Mouse (Mus musculus): Measurements from ENCODE around the gene Lman1l. TPM values are rescaled to one million over a fixed set of nuclear protein-coding genes. Genes with fewer than 3 reads are reported as not detected.

Gene Lman1l
- polyA plus RNA-seq, 1 experiment from 2014 or later: not detected

DNA sequence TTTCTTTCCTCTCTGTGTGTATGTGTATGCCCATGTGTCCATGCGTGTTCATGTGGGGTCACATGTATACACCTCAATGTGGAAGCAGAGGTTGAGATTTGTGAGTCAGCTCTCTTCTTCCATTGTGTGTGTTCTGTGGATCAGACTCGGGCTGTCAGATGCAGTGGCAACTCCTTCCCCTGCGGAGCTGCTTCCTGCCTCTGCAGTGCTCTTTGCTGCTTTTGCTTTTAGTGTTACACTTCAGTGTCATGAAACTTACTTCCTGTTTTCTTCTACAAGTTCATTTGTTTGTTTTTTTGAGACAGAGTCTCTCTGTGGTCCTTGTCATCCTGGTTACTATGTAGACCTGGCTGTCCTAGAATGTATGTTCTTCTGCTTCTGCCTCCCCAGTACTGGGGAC is 35.6 kb downstream of the Lman1l start:
- H3K9me3 ChIP-seq (ENCODE audit: control insufficient read depth, low read length): no peaks in the 10 kb centered on the region
- H3K9ac ChIP-seq (replicated peaks; ENCODE audit: low read depth, low read length): no peak overlapping the region
- WGBS: 88% methylated on average over 3 of the region's 3 CpGs
- H3K4me2 ChIP-seq (ENCODE audit: low read depth, low read length): no peak overlapping the region
- ATAC-seq (ENCODE audit: low read depth): no peak
- peaks cover 63% of the 10 kb centered on the region for H3K36me3 ChIP-seq (ENCODE audit: control insufficient read depth, insufficient read depth, low read length)
- H3K4me1 ChIP-seq (ENCODE audit: control insufficient read depth, insufficient read depth, low read length): no peaks in the 10 kb centered on the region; the same call in 1 of the 2 replicates
- no peak overlapping the region for H3K4me3 ChIP-seq (ENCODE audit: low read depth, low read length)
- no peak overlapping the region for H3K27ac ChIP-seq (ENCODE audit: low read depth, low read length)
- no peaks in the 10 kb centered on the region for H3K27me3 ChIP-seq (ENCODE audit: control insufficient read depth, insufficient read depth, low read length)

DNA sequence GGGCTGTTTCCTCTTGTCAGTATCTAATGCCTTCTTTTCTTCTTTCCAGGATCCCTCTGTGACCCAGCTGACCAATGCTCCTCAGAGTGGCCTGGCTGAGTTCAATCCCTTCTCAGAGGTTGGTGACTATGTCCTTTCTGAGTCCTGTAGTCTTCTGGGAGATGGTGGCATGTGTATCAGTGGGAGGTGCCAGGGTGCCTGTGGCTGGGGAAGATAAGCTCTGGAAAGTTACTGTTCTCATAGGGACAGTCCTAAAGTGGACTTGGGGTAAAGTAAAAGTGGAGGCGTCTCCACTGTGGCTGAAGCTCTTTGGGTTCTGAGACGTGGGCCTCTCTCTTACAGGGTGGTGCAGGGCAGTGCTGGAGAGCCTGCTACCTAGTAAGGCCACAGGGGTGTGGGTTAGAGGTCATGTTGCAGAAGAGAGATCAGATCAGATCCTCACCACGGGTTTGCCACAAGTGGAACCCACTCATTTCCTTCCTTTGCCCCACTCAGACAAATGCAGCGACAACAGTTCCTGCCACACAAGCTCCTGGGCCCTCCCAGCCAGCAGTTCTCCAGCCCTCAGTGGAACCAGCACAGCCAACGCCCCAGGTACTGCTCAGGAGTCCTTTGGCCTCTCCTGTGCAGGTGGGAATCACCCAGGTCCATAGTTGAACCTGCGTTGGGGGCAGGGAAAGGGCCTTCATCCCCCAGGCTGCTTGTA is 43.3 kb downstream of the Lman1l start:
- 90% methylated on average over 6 of the region's 6 CpGs for WGBS
- peaks cover 42% of the 10 kb centered on the region for H3K36me3 ChIP-seq (ENCODE audit: control insufficient read depth, insufficient read depth, low read length)
- no peak for ATAC-seq (ENCODE audit: low read depth)

DNA sequence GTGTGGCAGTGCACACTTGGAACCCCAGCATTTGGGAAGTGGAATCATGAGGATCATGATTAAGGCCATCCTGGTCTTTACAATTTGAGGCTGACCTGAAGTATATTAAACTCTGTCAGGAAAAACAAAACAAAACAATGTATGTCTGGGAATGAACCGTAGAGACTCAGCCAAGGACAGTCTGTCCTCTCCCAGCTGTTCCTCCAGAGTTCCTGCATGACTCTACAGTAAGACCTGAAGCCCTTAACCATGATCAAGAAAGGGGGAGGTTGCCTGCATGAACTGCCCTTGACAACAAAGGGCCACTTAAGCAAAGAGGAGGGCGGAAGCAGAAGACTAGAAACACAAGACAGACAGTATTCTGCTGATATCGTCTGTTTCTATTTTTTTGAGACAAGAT is 45.0 kb downstream of the Lman1l start:
- H3K36me3 ChIP-seq (ENCODE audit: control insufficient read depth, insufficient read depth, low read length): peaks cover 25% of the 10 kb centered on the region
- H3K27ac ChIP-seq (ENCODE audit: low read depth, low read length): no peak overlapping the region
- no peak overlapping the region for H3K9ac ChIP-seq (replicated peaks; ENCODE audit: low read depth, low read length)
- H3K4me3 ChIP-seq (ENCODE audit: low read depth, low read length): no peak overlapping the region
- no peak for ATAC-seq (ENCODE audit: low read depth)
- no peaks in the 10 kb centered on the region for H3K9me3 ChIP-seq (ENCODE audit: control insufficient read depth, low read length)
- no peaks in the 10 kb centered on the region for H3K27me3 ChIP-seq (ENCODE audit: control insufficient read depth, insufficient read depth, low read length)
- H3K4me1 ChIP-seq (ENCODE audit: control insufficient read depth, insufficient read depth, low read length): no peaks in the 10 kb centered on the region
- no peak overlapping the region for H3K4me2 ChIP-seq (ENCODE audit: low read depth, low read length)
- WGBS: 86% methylated on average over 3 of the region's 3 CpGs

More for the DNA sequence above, 43.3 kb downstream of the Lman1l start:
- H3K4me3 ChIP-seq (ENCODE audit: low read depth, low read length): no peak overlapping the region
- no peaks in the 10 kb centered on the region for H3K9me3 ChIP-seq (ENCODE audit: control insufficient read depth, low read length)
- no peak overlapping the region for H3K4me2 ChIP-seq (ENCODE audit: low read depth, low read length)
- no peak overlapping the region for H3K27ac ChIP-seq (ENCODE audit: low read depth, low read length)
- no peaks in the 10 kb centered on the region for H3K27me3 ChIP-seq (ENCODE audit: control insufficient read depth, insufficient read depth, low read length)
- no peak overlapping the region for H3K9ac ChIP-seq (replicated peaks; ENCODE audit: low read depth, low read length)
- H3K4me1 ChIP-seq (ENCODE audit: control insufficient read depth, insufficient read depth, low read length): no peaks in the 10 kb centered on the region

DNA sequence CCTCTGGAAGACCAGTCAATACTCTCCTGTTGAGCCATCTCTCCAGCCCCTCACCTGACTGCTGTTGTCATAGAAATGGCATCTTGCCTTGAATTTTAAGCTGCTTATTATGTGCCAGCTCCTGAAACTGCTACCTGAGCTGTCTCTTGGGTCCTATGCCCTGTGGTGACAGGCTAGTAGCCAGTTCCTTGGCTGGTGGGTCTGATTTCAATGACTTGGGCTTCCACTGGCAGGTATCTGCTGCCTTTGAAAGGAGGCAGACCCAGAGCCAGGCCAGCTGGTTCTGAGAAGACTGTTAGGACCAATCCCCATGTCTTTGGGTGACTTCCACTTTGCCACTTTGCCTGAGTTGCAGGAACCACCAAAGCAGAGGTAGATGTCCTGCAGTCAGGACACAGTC is 46.2 kb downstream of the Lman1l start:
- Histone ChIP-seq H3K27me3 (ENCODE audit: control insufficient read depth, insufficient read depth, low read length) (no peaks in the 10 kb centered on the region), H3K9me3 (ENCODE audit: control insufficient read depth, low read length) (no peaks in the 10 kb centered on the region), H3K4me2 (ENCODE audit: low read depth, low read length) (no peak overlapping the region), H3K9ac (replicated peaks; ENCODE audit: low read depth, low read length) (no peak overlapping the region), H3K4me3 (ENCODE audit: low read depth, low read length) (no peak overlapping the region), H3K27ac (ENCODE audit: low read depth, low read length) (no peak overlapping the region), H3K36me3 (ENCODE audit: control insufficient read depth, insufficient read depth, low read length) (peaks cover 15% of the 10 kb centered on the region; the same call in 1 of the 2 replicates), H3K4me1 (ENCODE audit: control insufficient read depth, insufficient read depth, low read length) (no peaks in the 10 kb centered on the region)
- ATAC-seq (ENCODE audit: low read depth): no peak

DNA sequence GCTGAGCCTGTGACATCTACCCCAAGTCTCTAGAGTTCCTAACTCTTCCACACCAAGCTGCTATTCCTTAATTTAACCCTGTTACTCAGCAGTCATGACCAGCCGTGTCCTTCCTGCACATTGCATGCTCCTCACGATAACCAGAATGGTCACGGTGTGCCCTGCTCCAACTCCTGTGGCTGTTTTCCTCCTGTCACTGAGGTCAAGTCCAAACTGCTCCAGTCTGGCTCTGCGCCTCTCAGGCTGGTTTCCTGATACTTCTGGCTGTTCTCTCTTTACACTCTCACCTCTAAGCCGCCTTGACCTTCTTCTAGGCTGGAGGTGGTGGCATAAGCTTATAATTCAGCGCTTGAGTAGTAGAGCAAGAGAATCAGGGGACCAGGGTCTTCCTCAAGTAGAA is 52.1 kb downstream of the Lman1l start:
- H3K27ac ChIP-seq (ENCODE audit: low read depth, low read length): no peak overlapping the region
- peaks cover 10% of the 10 kb centered on the region for H3K4me1 ChIP-seq (ENCODE audit: control insufficient read depth, insufficient read depth, low read length)
- no peak for ATAC-seq (ENCODE audit: low read depth)
- no peak overlapping the region for H3K4me2 ChIP-seq (ENCODE audit: low read depth, low read length)
- WGBS: 94% methylated on average over 6 of the region's 6 CpGs
- no peak overlapping the region for H3K9ac ChIP-seq (replicated peaks; ENCODE audit: low read depth, low read length)
- H3K36me3 ChIP-seq (ENCODE audit: control insufficient read depth, insufficient read depth, low read length): peaks cover 11% of the 10 kb centered on the region; the same call in 1 of the 2 replicates
- no peaks in the 10 kb centered on the region for H3K27me3 ChIP-seq (ENCODE audit: control insufficient read depth, insufficient read depth, low read length)
- no peaks in the 10 kb centered on the region for H3K9me3 ChIP-seq (ENCODE audit: control insufficient read depth, low read length)
- no peak overlapping the region for H3K4me3 ChIP-seq (ENCODE audit: low read depth, low read length)

DNA sequence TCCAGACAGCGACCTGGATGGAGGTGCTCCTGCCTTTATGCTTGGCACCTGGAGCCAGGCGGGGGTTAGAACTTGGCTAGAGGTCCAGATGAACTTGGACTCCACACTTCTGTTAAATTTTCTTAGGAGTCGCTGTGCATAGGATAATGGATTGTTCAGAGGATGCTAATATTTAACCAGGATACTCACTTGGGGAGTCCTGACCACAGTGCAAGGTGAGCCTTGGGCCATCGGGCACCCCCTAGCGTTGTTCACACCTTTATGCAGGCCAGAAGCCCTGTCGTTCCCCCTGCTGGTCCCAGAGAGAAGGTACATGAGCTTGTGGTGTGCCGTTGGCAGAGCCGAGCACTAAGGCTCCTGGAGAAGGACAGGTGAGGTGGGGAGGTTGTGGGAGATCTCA is 53.7 kb downstream of the Lman1l start:
- H3K4me3 ChIP-seq (ENCODE audit: low read depth, low read length): no peak overlapping the region
- no peak overlapping the region for H3K9ac ChIP-seq (replicated peaks; ENCODE audit: low read depth, low read length)
- peaks cover 11% of the 10 kb centered on the region; the same call in 1 of the 2 replicates for H3K36me3 ChIP-seq (ENCODE audit: control insufficient read depth, insufficient read depth, low read length)
- no peak overlapping the region for H3K27ac ChIP-seq (ENCODE audit: low read depth, low read length)
- H3K9me3 ChIP-seq (ENCODE audit: control insufficient read depth, low read length): no peaks in the 10 kb centered on the region
- WGBS: 69% methylated on average over 8 of the region's 8 CpGs
- no peaks in the 10 kb centered on the region for H3K27me3 ChIP-seq (ENCODE audit: control insufficient read depth, insufficient read depth, low read length)
- no peak for ATAC-seq (ENCODE audit: low read depth)
- peaks cover 13% of the 10 kb centered on the region for H3K4me1 ChIP-seq (ENCODE audit: control insufficient read depth, insufficient read depth, low read length)
- H3K4me2 ChIP-seq (ENCODE audit: low read depth, low read length): no peak overlapping the region

DNA sequence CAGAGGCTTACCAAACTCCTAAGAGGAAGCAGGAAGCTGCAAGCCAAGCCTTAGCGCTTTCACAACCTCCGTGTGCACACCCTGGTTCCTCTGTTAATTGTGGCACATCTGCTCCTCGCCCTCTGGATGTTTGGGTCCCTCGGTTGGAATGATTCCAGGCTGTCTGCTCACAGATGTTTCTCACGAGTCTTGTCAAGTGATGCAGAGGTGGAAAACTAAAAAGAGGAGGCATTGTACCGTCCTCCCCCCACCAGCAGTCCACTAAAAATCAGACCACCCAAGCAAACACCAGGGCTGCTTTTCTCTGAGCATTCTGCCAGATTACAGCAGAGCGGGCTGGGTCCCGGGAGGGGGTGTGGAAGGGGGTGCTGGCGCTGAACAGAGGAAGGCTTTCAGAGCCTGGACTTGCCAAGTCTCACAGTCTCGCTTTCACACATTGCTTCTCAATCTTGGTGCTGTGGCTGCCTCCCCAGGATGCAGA is 54.8 kb downstream of the Lman1l start:
- no peak overlapping the region for H3K4me2 ChIP-seq (ENCODE audit: low read depth, low read length)
- no peaks in the 10 kb centered on the region for H3K27me3 ChIP-seq (ENCODE audit: control insufficient read depth, insufficient read depth, low read length)
- peaks cover 11% of the 10 kb centered on the region; the same call in 1 of the 2 replicates for H3K36me3 ChIP-seq (ENCODE audit: control insufficient read depth, insufficient read depth, low read length)
- peaks cover 20% of the 10 kb centered on the region for H3K4me1 ChIP-seq (ENCODE audit: control insufficient read depth, insufficient read depth, low read length)
- H3K4me3 ChIP-seq (ENCODE audit: low read depth, low read length): no peak overlapping the region
- ATAC-seq (ENCODE audit: low read depth): no peak
- 45% methylated on average over 10 of the region's 10 CpGs for WGBS
- H3K9ac ChIP-seq (replicated peaks; ENCODE audit: low read depth, low read length): no peak overlapping the region
- H3K27ac ChIP-seq (ENCODE audit: low read depth, low read length): peak overlapping the region; percentile 35
- H3K9me3 ChIP-seq (ENCODE audit: control insufficient read depth, low read length): no peaks in the 10 kb centered on the region

DNA sequence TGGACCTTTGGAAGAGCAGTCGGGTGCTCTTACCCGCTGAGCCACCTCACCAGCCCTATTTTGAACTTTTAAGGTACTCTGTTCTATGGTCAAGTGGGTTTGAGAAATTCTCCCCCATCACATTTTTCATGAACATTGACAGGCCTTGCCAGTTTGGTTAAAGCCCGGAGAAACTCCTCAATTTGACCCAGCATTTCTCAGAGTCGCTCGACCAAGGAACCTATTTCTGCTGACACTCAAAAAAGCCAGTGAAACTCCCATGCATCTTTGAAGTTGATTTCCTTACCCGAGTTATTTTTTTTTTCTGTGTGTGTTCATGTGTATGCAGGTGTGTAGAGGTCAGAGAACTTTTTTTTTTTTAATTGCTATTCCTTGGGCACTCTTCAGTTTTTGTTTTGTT is 56.0 kb downstream of the Lman1l start:
- no peak for ATAC-seq (ENCODE audit: low read depth)
- no peak overlapping the region for H3K4me3 ChIP-seq (ENCODE audit: low read depth, low read length)
- no peak overlapping the region for H3K9ac ChIP-seq (replicated peaks; ENCODE audit: low read depth, low read length)
- peaks cover 11% of the 10 kb centered on the region; the same call in 1 of the 2 replicates for H3K36me3 ChIP-seq (ENCODE audit: control insufficient read depth, insufficient read depth, low read length)
- H3K9me3 ChIP-seq (ENCODE audit: control insufficient read depth, low read length): no peaks in the 10 kb centered on the region
- WGBS: 89% methylated on average over 6 of the region's 6 CpGs
- peaks cover 20% of the 10 kb centered on the region for H3K4me1 ChIP-seq (ENCODE audit: control insufficient read depth, insufficient read depth, low read length)
- H3K27ac ChIP-seq (ENCODE audit: low read depth, low read length): no peak overlapping the region
- no peaks in the 10 kb centered on the region for H3K27me3 ChIP-seq (ENCODE audit: control insufficient read depth, insufficient read depth, low read length)
- no peak overlapping the region for H3K4me2 ChIP-seq (ENCODE audit: low read depth, low read length)

DNA sequence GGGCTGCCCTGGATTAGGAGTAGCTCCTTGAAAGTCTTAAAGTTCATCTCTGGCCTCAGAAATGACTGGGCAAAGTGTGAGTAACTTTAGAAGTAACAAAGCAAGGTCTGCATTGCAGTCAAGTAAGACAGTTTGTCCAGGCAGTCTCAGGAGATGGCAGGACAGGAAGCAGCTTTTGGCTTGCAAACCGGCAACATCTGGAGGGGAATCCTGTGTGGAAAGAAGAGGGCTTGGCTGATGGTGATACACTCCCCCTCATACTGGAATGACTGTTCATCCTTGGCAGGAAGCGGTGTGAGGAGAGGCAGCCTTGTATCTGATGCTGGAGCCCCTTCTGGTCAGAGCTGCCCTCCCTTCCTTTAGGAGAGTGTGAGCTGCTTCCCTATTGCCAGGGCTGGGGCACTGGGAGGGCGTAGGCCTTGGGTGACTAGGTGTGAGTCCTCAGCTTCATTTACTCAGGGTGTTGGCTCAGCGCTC is 57.6 kb downstream of the Lman1l start:
- peaks cover 20% of the 10 kb centered on the region for H3K4me1 ChIP-seq (ENCODE audit: control insufficient read depth, insufficient read depth, low read length)
- H3K27me3 ChIP-seq (ENCODE audit: control insufficient read depth, insufficient read depth, low read length): no peaks in the 10 kb centered on the region
- no peaks in the 10 kb centered on the region for H3K9me3 ChIP-seq (ENCODE audit: control insufficient read depth, low read length)
- 79% methylated on average over 4 of the region's 4 CpGs for WGBS
- ATAC-seq (ENCODE audit: low read depth): no peak
- H3K4me2 ChIP-seq (ENCODE audit: low read depth, low read length): no peak overlapping the region
- no peak overlapping the region for H3K27ac ChIP-seq (ENCODE audit: low read depth, low read length)
- no peaks in the 10 kb centered on the region; the same call in 1 of the 2 replicates for H3K36me3 ChIP-seq (ENCODE audit: control insufficient read depth, insufficient read depth, low read length)
- no peak overlapping the region for H3K4me3 ChIP-seq (ENCODE audit: low read depth, low read length)
- H3K9ac ChIP-seq (replicated peaks; ENCODE audit: low read depth, low read length): no peak overlapping the region
